Mouse (Mus musculus): ENCODE measurements around the gene Defa26.
"Not testable (repeated sequence)": the region's sequence is repeated elsewhere in the genome, so short reads cannot be mapped to it uniquely, and the experiment has no call there.

Defa26 gene

DNA sequence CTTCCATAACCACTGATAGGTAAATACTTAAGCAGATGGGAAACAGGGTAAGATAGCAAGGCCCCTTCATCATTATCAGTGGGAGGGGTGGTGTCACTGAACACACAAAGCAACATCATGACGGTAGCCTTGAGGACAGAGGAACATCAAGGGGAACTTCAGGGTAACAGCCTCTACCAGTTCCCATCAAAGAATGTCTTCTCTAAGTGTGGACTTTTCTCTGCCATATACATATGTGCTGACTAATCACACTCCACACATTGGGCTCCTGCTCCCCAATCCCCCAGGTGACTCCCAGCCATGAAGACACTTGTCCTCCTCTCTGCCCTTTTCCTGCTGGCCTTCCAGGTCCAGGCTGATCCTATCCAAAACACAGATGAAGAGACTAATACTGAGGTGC is at the start of gene Defa26:
Defa26 (plus strand) TSS at position 301 of the 400 bp plus-strand sequence.
- not testable (repeated sequence) for DNase-seq

DNA sequence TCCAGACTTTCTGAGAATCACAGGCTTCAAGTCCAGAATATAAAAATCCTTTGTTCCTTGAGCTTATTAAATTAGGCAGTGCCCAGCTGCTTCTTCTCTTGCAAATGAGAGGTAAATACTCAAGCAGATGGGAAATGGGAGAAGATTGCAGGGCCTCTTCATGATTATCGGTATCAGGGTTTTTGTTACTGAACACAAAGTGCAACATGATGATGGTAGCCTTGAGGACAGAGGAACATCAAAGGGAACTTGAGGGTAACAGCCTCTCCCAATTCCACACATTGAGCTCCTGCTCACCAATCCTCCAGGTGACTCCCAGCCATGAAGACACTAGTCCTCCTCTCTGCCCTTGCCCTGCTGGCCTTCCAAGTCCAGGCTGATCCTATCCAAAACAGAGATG is 35.3 kb upstream of the Defa26 start, which contains the start of gene Defa28:
Defa28 (plus strand) TSS at position 301 of the 400 bp plus-strand sequence.
- DNase-seq = not testable (repeated sequence)

DNA sequence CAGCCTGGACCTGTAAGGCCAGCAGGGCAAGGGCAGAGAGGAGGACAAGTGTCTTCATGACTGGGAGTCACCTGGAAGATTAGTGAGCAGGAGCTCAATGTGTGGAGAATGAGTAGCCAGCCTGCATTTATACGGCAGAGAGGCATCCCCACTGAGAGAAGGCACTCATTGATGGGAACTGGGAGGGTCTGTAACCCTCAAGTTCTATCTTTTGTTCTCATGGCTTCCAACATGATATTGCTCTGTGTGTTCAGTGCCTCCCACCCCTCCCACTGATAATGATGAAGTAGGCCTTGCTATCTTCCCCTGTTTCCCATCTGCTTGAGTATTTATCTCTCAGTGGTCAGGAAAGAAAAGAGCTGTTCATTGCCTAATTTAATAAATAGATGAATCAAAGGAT is 23.6 kb upstream of the Defa26 start, which contains the start of gene Gm7861:
Gm7861 (minus strand) TSS at position 101 of the 400 bp plus-strand sequence.
- DNase-seq = not testable (repeated sequence)

DNA sequence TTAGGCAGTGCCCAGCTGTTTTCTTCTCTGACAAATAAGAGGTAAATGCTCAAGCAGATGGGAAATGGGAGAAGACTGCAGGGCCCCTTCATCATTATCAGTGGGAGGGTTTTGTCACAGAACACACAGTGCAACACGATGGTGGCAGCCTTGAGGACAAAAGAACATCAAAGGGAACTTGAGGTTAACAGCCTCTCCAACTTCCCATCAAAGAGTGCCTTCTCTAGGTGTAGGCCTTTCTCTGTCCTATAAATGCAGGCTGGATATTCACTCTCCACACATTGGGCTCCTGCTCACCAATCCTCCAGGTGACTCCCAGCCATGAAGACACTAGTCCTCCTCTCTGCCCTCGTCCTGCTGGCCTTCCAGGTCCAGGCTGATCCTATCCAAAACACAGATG is 37.5 kb downstream of the Defa26 start, which contains the start of gene Defa17:
Defa17 (plus strand) TSS at position 301 of the 400 bp plus-strand sequence.
- DNase-seq = not testable (repeated sequence)

DNA sequence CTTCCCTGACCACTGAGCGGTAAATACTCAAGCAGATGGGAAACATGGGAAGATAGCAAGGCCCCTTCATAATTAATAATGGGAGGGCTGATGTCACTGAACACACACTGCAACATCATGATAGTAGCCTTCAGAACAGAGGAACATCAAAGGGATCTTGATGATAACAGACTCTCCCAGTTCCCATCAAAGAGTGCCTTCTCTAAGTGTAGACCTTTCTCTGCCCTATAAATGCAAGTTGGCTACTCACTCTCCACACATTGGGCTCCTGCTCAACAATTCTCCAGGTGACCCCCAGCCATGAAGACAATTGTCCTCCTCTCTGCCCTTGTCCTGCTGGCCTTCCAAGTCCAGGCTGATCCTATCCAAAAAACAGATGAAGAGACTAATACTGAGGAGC is 47.5 kb downstream of the Defa26 start, which contains the start of gene Defa34:
Defa34 (plus strand) TSS at position 301 of the 400 bp plus-strand sequence.
- not testable (repeated sequence) for DNase-seq
